Mouse (Mus musculus): ENCODE data around the gene Gpr65.

GRCm38 (mm10) chr12:98223286-98223685 is 45.1 kb upstream of the Gpr65 start:
- TF ChIP-seq CTCF (IDR thresholded peaks at IDR 0.05; ENCODE audit: borderline replicate concordance, extremely low read depth, insufficient read depth, insufficient read length), result no peak
- TF ChIP-seq POLR2A (IDR thresholded peaks at IDR 0.05; ENCODE audit: borderline replicate concordance, extremely low read depth, insufficient read depth, insufficient read length, poor library complexity, severe bottlenecking), result no peak

Data from brain, embryonic 14.5 days (tissue).